Mouse (Mus musculus) small intestine, adult 2 months (tissue): ENCODE results near the gene Gm10153.
"Not testable (repeated sequence)": the region's sequence is repeated elsewhere in the genome, so short reads cannot be mapped to it uniquely, and the experiment has no call there.

ENCODE experiments used
- CTCF ChIP-seq: fragments of 200-500 bp; IDR thresholded peaks from 2 replicates; pipeline ENCODE4 v1.5.1; 2012; ENCODE audit warnings: low read depth, mild to moderate bottlenecking, control low read depth, inconsistent platforms, low read length, moderate library complexity, mixed read lengths; ENCODE audit not compliant: insufficient replicate concordance, insufficient read length; ENCODE audit errors: extremely low read depth
- POLR2A ChIP-seq: fragments of 200-500 bp; IDR thresholded peaks from 2 replicates; pipeline ENCODE4 v1.6.1; 2012; ENCODE audit warnings: low read depth, mild to moderate bottlenecking, control low read depth, inconsistent platforms, low read length, moderate library complexity

DNA sequence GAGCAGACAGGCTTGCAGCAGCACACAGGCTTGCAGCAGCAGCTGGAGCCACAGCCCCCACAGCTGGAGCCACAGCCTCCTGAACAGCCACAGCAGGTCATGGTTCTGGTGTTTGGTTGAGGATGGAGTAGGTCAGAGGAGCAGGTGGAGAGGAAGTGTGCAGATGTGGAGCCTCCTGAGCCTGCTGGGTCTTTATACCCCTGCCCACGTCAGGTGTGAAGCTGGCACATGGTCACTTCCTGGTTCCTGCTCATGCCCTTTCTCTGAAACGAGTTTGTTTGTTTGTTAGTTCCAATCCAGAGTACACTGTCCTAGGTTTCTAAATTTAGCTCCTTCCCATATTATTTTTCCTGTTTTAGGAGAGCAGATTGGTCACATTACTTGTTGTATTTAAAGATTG is 33.2 kb downstream of the Gm10153 start, which contains the start of gene Gm29735:
- TF ChIP-seq CTCF, POLR2A: not testable (repeated sequence)
